Mouse (Mus musculus): ENCODE results near the gene Ildr2. TPM values are rescaled to one million over a fixed set of nuclear protein-coding genes. Genes with fewer than 3 reads are reported as not detected.

The Ildr2 gene
- total and polyA plus RNA-seq, 2 experiments, result 6.6 to 20.7 TPM

- WGBS, result 84% methylated on average over 8 of the region's 8 CpGs
- H3K4me1 ChIP-seq (ENCODE audit: control insufficient read depth, insufficient read depth, low read length), result no peaks in the 10 kb centered on the region
- TF ChIP-seq CTCF (IDR thresholded peaks at IDR 0.05; ENCODE audit: low read depth, low read length) (no peak), POLR2A (IDR thresholded peaks at IDR 0.05; ENCODE audit: extremely low read depth, insufficient read depth, low read length) (no peak)
- H3K27me3 ChIP-seq (ENCODE audit: control insufficient read depth, insufficient read depth, low read length), result no peaks in the 10 kb centered on the region
- no peak overlapping the region for H3K9ac ChIP-seq (ENCODE audit: low read depth, low read length)
- no peak overlapping the region for H3K27ac ChIP-seq (replicated peaks; ENCODE audit: insufficient read depth, low read depth, low read length)
- no peak overlapping the region for H3K4me3 ChIP-seq (ENCODE audit: insufficient read depth, low read depth, low read length)
- no peaks in the 10 kb centered on the region for H3K79me2 ChIP-seq (ENCODE audit: control insufficient read depth, insufficient read depth, low read length)
- no peak for DNase-seq (ENCODE audit: extremely low read depth, low read depth, low spot score)
- no peaks in the 10 kb centered on the region for H3K36me3 ChIP-seq (ENCODE audit: control insufficient read depth, insufficient read depth, low read length)
These were observed 90.5 kb downstream of the Ildr2 start for GRCm38 (mm10) chr1:166344300-166345077.

- H3K27ac ChIP-seq (replicated peaks; ENCODE audit: insufficient read depth, low read depth, low read length), result no peak overlapping the region
- 85% methylated on average over 6 of the region's 6 CpGs for WGBS
- peak; percentile 7 for DNase-seq (ENCODE audit: extremely low read depth, low read depth, low spot score)
These were observed 91.7 kb downstream of the Ildr2 start for GRCm38 (mm10) chr1:166345602-166346001.

GRCm38 (mm10) chr1:166346906-166347305 is 93.0 kb downstream of the Ildr2 start:
- H3K79me2 ChIP-seq (ENCODE audit: control insufficient read depth, insufficient read depth, low read length), result no peaks in the 10 kb centered on the region
- no peak for DNase-seq (ENCODE audit: extremely low read depth, low read depth, low spot score)
- H3K36me3 ChIP-seq (ENCODE audit: control insufficient read depth, insufficient read depth, low read length), result no peaks in the 10 kb centered on the region
- H3K4me3 ChIP-seq (ENCODE audit: insufficient read depth, low read depth, low read length), result no peak overlapping the region
- WGBS, result 82% methylated on average over 3 of the region's 3 CpGs
- no peak overlapping the region for H3K27ac ChIP-seq (replicated peaks; ENCODE audit: insufficient read depth, low read depth, low read length)
- no peak for TF ChIP-seq POLR2A (IDR thresholded peaks at IDR 0.05; ENCODE audit: extremely low read depth, insufficient read depth, low read length)
- TF ChIP-seq CTCF (IDR thresholded peaks at IDR 0.05; ENCODE audit: low read depth, low read length), result no peak
- no peaks in the 10 kb centered on the region for H3K4me1 ChIP-seq (ENCODE audit: control insufficient read depth, insufficient read depth, low read length)
- H3K9ac ChIP-seq (ENCODE audit: low read depth, low read length), result no peak overlapping the region
- no peaks in the 10 kb centered on the region for H3K27me3 ChIP-seq (ENCODE audit: control insufficient read depth, insufficient read depth, low read length)

More at GRCm38 (mm10) chr1:166345602-166346001, 91.7 kb downstream of the Ildr2 start:
- no peaks in the 10 kb centered on the region for H3K27me3 ChIP-seq (ENCODE audit: control insufficient read depth, insufficient read depth, low read length)
- no peaks in the 10 kb centered on the region for H3K36me3 ChIP-seq (ENCODE audit: control insufficient read depth, insufficient read depth, low read length)
- H3K4me3 ChIP-seq (ENCODE audit: insufficient read depth, low read depth, low read length), result no peak overlapping the region
- no peak overlapping the region for H3K9ac ChIP-seq (ENCODE audit: low read depth, low read length)
- no peaks in the 10 kb centered on the region for H3K79me2 ChIP-seq (ENCODE audit: control insufficient read depth, insufficient read depth, low read length)
- TF ChIP-seq CTCF (IDR thresholded peaks at IDR 0.05; ENCODE audit: low read depth, low read length) (no peak), POLR2A (IDR thresholded peaks at IDR 0.05; ENCODE audit: extremely low read depth, insufficient read depth, low read length) (no peak)
- no peaks in the 10 kb centered on the region for H3K4me1 ChIP-seq (ENCODE audit: control insufficient read depth, insufficient read depth, low read length)

- TF ChIP-seq POLR2A (IDR thresholded peaks at IDR 0.05; ENCODE audit: extremely low read depth, insufficient read depth, low read length), result no peak
- no peak for TF ChIP-seq CTCF (IDR thresholded peaks at IDR 0.05; ENCODE audit: low read depth, low read length)
- 86% methylated on average over 3 of the region's 3 CpGs for WGBS
These were observed 95.4 kb downstream of the Ildr2 start for GRCm38 (mm10) chr1:166349341-166349740.

GRCm38 (mm10) chr1:166349751-166350150 is 95.8 kb downstream of the Ildr2 start:
- no peak for DNase-seq (ENCODE audit: extremely low read depth, low read depth, low spot score)
- Histone ChIP-seq H3K79me2 (ENCODE audit: control insufficient read depth, insufficient read depth, low read length) (no peaks in the 10 kb centered on the region), H3K4me1 (ENCODE audit: control insufficient read depth, insufficient read depth, low read length) (no peaks in the 10 kb centered on the region), H3K27ac (replicated peaks; ENCODE audit: insufficient read depth, low read depth, low read length) (no peak overlapping the region), H3K9ac (ENCODE audit: low read depth, low read length) (no peak overlapping the region), H3K27me3 (ENCODE audit: control insufficient read depth, insufficient read depth, low read length) (no peaks in the 10 kb centered on the region), H3K36me3 (ENCODE audit: control insufficient read depth, insufficient read depth, low read length) (no peaks in the 10 kb centered on the region), H3K4me3 (ENCODE audit: insufficient read depth, low read depth, low read length) (no peak overlapping the region)
- 83% methylated on average over 11 of the region's 11 CpGs for WGBS
- no peak for TF ChIP-seq CTCF (IDR thresholded peaks at IDR 0.05; ENCODE audit: low read depth, low read length)
- no peak for TF ChIP-seq POLR2A (IDR thresholded peaks at IDR 0.05; ENCODE audit: extremely low read depth, insufficient read depth, low read length)

More at GRCm38 (mm10) chr1:166349341-166349740, 95.4 kb downstream of the Ildr2 start:
- Histone ChIP-seq H3K4me1 (ENCODE audit: control insufficient read depth, insufficient read depth, low read length) (no peaks in the 10 kb centered on the region), H3K27ac (replicated peaks; ENCODE audit: insufficient read depth, low read depth, low read length) (no peak overlapping the region), H3K36me3 (ENCODE audit: control insufficient read depth, insufficient read depth, low read length) (no peaks in the 10 kb centered on the region), H3K4me3 (ENCODE audit: insufficient read depth, low read depth, low read length) (no peak overlapping the region), H3K79me2 (ENCODE audit: control insufficient read depth, insufficient read depth, low read length) (no peaks in the 10 kb centered on the region), H3K27me3 (ENCODE audit: control insufficient read depth, insufficient read depth, low read length) (no peaks in the 10 kb centered on the region), H3K9ac (ENCODE audit: low read depth, low read length) (no peak overlapping the region)
- no peak for DNase-seq (ENCODE audit: extremely low read depth, low read depth, low spot score)
